Mouse (Mus musculus) inflammation-experienced regulatory T-cells (primary cell): ENCODE data around the gene Arhgef28. TPM values are rescaled to one million over a fixed set of nuclear protein-coding genes. Genes with fewer than 3 reads are reported as not detected.

ENCODE experiments used
- polyA plus RNA-seq, 2 experiments: library from polyadenylated mRNA; unstranded; fragments of 100-300 nt; shearing (Covaris generic); gene quantifications; one replicate each; pipeline ENCODE4 v1.2.1; 2017

Gene Arhgef28
- polyA plus RNA-seq, result under 1 TPM; 0.28 to 0.76 TPM

GRCm38 (mm10) chr13:98205771-98206545 is at the start of gene Arhgef28:
Gene Arhgef28, minus strand, starts transcription at chr13:98206439.

Other genes starting within 250 kb of the Arhgef28 start
- 10 to 100 TPM; 33.0 to 42.4 TPM for gene Utp15, start 56.6 kb upstream of the Arhgef28 start, polyA plus RNA-seq
- 10 to 100 TPM; 44.1 to 49.5 TPM for gene Ankra2, start 56.6 kb upstream of the Arhgef28 start, polyA plus RNA-seq
- gene Gm21976, start 73.4 kb upstream of the Arhgef28 start, polyA plus RNA-seq, result not detected
- 100 to 1,000 TPM; 553 to 559 TPM for gene Btf3, start 110.6 kb upstream of the Arhgef28 start, polyA plus RNA-seq
- under 1 TPM; 0.08 to 0.31 TPM for gene Foxd1, start 147.8 kb upstream of the Arhgef28 start, polyA plus RNA-seq